Mouse (Mus musculus) megakaryocyte-erythroid progenitor cell, adult 5-6 weeks (primary cell): ENCODE data around the gene Pde8a. TPM values are rescaled to one million over a fixed set of nuclear protein-coding genes. Genes with fewer than 3 reads are reported as not detected.

ENCODE experiments used
- ATAC-seq: replicated peaks from 2 replicates; pipeline ENCODE4 v1.8.0; 2016; ENCODE audit warnings: mild to moderate bottlenecking, inconsistent platforms; ENCODE audit not compliant: severe bottlenecking, poor library complexity, low FRiP score, low TSS enrichment
- total RNA-seq, 2 experiments: library from RNA; stranded (forward) in 1 of 2; stranded (reverse) in 1 of 2; fragments of 200-1000, 215-1000 nt in 1 of 2; fragments of >200 nt in 1 of 2; fragmentation: Nextera tagmentation in 1 of 2; gene quantifications; 2 replicates each; pipeline ENCODE4 v1.2.3; 2014 to 2017

The Pde8a gene
- total RNA-seq, 2 experiments from 2014 or later = 0.33 to 0.94 TPM

DNA sequence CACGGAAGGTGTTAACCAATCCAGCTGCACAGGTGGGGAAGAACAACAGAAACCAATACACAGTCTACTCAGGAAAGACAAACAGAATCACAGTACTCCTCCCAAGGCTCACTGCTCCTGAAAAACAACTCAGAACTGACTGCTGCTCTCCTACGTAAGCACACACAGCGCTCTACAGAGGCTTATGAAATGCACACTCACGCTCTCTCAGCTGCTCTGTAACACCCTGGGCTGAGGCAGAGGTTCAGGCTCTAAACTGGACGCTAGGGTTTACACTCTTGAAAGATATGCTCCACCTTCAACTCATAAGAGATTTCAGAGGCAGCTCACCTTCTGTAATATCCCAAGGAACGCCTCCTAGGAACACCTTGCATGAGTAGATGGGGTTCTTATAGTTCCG lies 143.6 kb downstream of the Pde8a start:
- no peak for ATAC-seq

DNA sequence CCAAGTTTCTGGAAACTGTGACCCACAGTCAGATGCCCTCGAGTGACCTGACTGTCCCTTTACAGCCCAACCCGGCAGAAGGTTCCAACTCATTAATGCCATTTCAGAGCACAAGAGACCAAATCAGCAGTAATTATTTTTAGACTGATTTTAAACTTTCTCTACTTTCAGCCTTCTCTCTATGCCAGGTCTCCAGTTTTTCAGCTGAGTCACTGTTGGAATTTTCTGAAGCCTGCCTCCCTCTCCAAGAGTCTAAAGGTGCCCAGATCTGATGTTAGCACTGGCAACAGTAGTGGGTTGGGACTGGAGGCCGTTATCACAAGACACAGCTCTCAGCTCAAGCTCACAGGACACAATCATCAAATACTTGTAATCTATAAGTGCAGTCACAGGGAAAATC lies 154.6 kb downstream of the Pde8a start:
- ATAC-seq = no peak

DNA sequence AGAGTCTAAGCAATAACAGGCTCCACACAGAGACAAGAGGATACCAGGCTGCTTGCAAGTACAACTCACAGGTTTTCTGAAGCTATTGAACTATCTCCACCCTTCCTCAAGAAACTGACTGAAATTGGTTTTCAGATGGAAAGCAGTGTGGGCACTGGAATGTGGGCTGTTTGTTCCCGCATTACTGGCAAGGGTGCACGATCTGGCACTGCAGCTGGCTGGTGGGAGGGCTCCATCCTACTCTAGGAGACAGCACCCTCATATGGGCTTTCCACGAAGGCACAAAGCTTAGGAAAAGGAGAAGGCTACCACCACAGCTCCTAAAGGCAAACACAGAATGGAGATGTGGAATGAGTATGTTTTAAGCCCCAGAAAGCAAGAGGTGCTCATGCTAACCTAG lies 156.3 kb downstream of the Pde8a start:
- ATAC-seq = no peak

DNA sequence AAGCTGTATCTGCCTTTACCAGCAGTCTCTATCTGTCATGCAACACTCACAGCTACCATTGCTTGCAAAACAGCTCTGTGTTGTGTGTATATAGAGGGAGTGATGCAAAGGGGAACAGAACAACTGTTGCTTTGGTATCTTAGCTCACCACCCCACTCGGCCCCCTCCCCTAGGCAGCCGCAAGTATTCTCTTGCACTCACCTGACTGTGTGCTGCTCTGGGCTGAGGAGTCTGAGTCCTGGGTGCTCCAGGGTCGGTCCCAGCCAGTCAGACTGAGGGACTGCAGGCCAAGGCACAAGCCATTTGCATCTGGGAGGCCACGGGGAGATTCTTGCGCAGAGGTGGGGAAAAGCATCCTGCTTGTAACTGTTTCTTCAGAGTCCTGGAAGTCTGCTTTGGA lies 158.4 kb downstream of the Pde8a start:
- no peak for ATAC-seq

DNA sequence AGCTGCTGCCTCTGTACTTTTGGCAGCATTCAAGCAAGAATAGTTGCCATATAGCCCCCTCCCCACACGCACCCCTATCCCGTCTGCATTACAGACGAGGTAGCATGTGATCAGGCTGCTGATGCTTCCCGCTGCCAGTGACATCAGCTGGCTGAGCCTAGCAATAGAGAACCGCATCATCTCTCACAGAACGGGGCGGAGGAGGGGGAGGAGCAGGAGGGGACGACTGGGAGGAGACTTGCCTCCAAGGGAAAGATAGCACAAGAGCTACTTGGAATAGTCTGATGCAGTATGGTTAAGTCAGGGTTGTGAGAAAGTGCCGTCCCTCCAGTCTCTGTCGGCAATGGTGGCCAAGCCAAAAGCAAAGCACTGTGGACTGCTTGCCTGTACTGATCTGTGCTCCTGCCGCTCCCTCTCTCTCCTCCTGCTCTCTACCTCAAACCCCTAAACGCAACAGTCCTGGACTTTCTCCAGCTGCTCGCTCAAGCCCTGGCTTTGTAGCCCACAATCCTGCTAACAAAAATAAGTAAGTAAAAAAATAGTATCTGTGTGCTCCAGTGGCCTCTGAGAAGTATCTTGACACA lies 159.0 kb downstream of the Pde8a start:
- no peak for ATAC-seq

DNA sequence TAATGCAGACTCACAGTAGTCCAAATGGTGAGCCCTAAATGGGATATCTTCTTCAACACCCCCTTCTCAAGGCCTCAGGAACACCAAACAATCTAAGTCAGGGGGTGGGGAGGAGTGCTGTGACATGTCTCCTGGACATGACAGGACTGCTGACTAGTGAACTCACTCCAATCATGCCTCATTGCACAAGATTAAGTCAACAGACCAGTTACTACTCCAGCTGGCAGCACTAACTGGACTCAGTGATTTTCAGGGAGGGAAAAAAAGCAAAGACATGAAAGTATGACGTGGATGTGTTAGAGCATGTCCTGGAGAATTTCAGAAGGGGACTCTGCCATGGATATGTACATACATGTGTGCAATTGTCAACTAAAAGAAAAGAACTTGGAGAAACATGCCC lies 166.0 kb downstream of the Pde8a start:
- ATAC-seq = no peak

Other genes starting within 250 kb of the Pde8a start
- gene Zfp592, start 219.9 kb upstream of the Pde8a start, total RNA-seq (2014; fragmentation: Nextera tagmentation) = 33.1 and 38.5 TPM in 2 replicates
- gene Zfp592, start 219.9 kb upstream of the Pde8a start, total RNA-seq (2017) = 12.5 TPM in 2 replicates
- gene Alpk3, start 156.0 kb upstream of the Pde8a start, total RNA-seq (2014; fragmentation: Nextera tagmentation) = 0.07 TPM in 1 of 2 replicates, not detected in the other
- 0.28 TPM in 1 of 2 replicates, not detected in the other for gene Alpk3, start 156.0 kb upstream of the Pde8a start, total RNA-seq (2017)
- not detected in 2 replicates for gene Slc28a1, start 98.8 kb upstream of the Pde8a start, total RNA-seq (2014; fragmentation: Nextera tagmentation)
- gene Slc28a1, start 98.8 kb upstream of the Pde8a start, total RNA-seq (2017) = not detected in 2 replicates
- 4,933 and 5,221 TPM in 2 replicates for gene Rps17, start 131.7 kb downstream of the Pde8a start, total RNA-seq (2014; fragmentation: Nextera tagmentation)
- 4,315 and 4,403 TPM in 2 replicates for gene Rps17, start 131.7 kb downstream of the Pde8a start, total RNA-seq (2017)
- gene Cpeb1, start 241.9 kb downstream of the Pde8a start, total RNA-seq (2014; fragmentation: Nextera tagmentation) = not detected in 2 replicates
- not detected in 2 replicates for gene Cpeb1, start 241.9 kb downstream of the Pde8a start, total RNA-seq (2017)